Mouse (Mus musculus) small intestine, adult 2 months (tissue): ENCODE measurements around the gene Miip.

Experiments used
- CTCF ChIP-seq: fragments of 200-500 bp; IDR thresholded peaks from 2 replicates; pipeline ENCODE4 v1.5.1; 2012; ENCODE audit warnings: low read depth, mild to moderate bottlenecking, control low read depth, inconsistent platforms, low read length, moderate library complexity, mixed read lengths; ENCODE audit not compliant: insufficient replicate concordance, insufficient read length; ENCODE audit errors: extremely low read depth
- POLR2A ChIP-seq: fragments of 200-500 bp; IDR thresholded peaks from 2 replicates; pipeline ENCODE4 v1.6.1; 2012; ENCODE audit warnings: low read depth, mild to moderate bottlenecking, control low read depth, inconsistent platforms, low read length, moderate library complexity

- TF ChIP-seq CTCF, result no peak
- no peak for TF ChIP-seq POLR2A
These were observed 19.6 kb upstream of the Miip start for GRCm38 (mm10) chr4:147888237-147888636.
